Mouse (Mus musculus) heart, embryonic 15.5 days (tissue): Measurements from ENCODE around the gene Akr1b8. TPM values are rescaled to one million over a fixed set of nuclear protein-coding genes. Genes with fewer than 3 reads are reported as not detected.
"Not testable (repeated sequence)": the region's sequence is repeated elsewhere in the genome, so short reads cannot be mapped to it uniquely, and the experiment has no call there.

ENCODE experiments used
- ATAC-seq: fragments of 200-750 bp; cut with Nextera tagmentation; replicated peaks from 2 replicates; pipeline ENCODE4 v1.8.0; 2017; ENCODE audit warnings: low read depth, moderate TSS enrichment; ENCODE audit not compliant: insufficient number of reproducible peaks, insufficient read depth, low FRiP score
- H3K27ac ChIP-seq: fragments of 300-500 bp; sonication (generic); 2 replicates; pipeline ENCODE4 v1.5.1; 2015; ENCODE audit warnings: mild to moderate bottlenecking, inconsistent platforms
- H3K27me3 ChIP-seq: fragments of 300-500 bp; sonication (generic); 2 replicates; pipeline ENCODE4 v1.6.1; 2015; ENCODE audit warnings: inconsistent platforms
- H3K36me3 ChIP-seq: fragments of 300-500 bp; sonication (generic); 2 replicates; pipeline ENCODE4 v1.6.1; 2015; ENCODE audit warnings: mild to moderate bottlenecking, inconsistent platforms
- H3K4me1 ChIP-seq: fragments of 300-500 bp; sonication (generic); replicated peaks from 2 replicates; pipeline ENCODE4 v1.6.1; 2015; ENCODE audit warnings: inconsistent platforms
- H3K4me2 ChIP-seq: fragments of 300-500 bp; sonication (generic); 2 replicates; pipeline ENCODE4 v1.6.1; 2015; ENCODE audit warnings: inconsistent platforms, mild to moderate bottlenecking, moderate library complexity
- H3K4me3 ChIP-seq: fragments of 300-500 bp; sonication (generic); 2 replicates; pipeline ENCODE4 v1.5.1; 2015; ENCODE audit warnings: mild to moderate bottlenecking, inconsistent platforms
- H3K9ac ChIP-seq: fragments of 300-500 bp; sonication (generic); 2 replicates; pipeline ENCODE4 v1.6.1; 2015; ENCODE audit warnings: mild to moderate bottlenecking, inconsistent platforms
- H3K9me3 ChIP-seq: fragments of 300-500 bp; sonication (generic); replicated peaks from 2 replicates; pipeline ENCODE4 v1.6.1; 2016; ENCODE audit warnings: inconsistent platforms
- WGBS: fragments of 180-500 bp; shearing (Covaris S2); methylation state at CpG from one replicate; pipeline ENCODE4 v1.1.7; 2015; ENCODE audit warnings: mixed read lengths; 5-methylcytosine and 5-hydroxymethylcytosine counted together
- polyA plus RNA-seq: library from polyadenylated mRNA; unstranded; fragments of >200 nt; fragmentation: Nextera tagmentation; extraction: Ambion mirVana; gene quantifications from 2 replicates; pipeline ENCODE4 v1.2.1, GENCODE M21; 2015

Gene Akr1b8
- polyA plus RNA-seq, 1 experiment from 2014 or later: 9.3 TPM

- H3K9ac ChIP-seq: no peak overlapping the region
- no peaks in the 10 kb centered on the region for H3K27me3 ChIP-seq
- no peak overlapping the region for H3K27ac ChIP-seq
- H3K4me1 ChIP-seq: peaks cover 28% of the 10 kb centered on the region
- no peak overlapping the region for H3K4me2 ChIP-seq
- 71% methylated on average over 12 of the region's 12 CpGs for WGBS
- H3K36me3 ChIP-seq: no peaks in the 10 kb centered on the region
- no peak overlapping the region for H3K4me3 ChIP-seq
- no peak for ATAC-seq
- H3K9me3 ChIP-seq: no peaks in the 10 kb centered on the region
Observed at GRCm38 (mm10) chr6:34350037-34350699, 3.8 kb upstream of the Akr1b8 start.

GRCm38 (mm10) chr6:34351481-34351880 is 2.4 kb upstream of the Akr1b8 start:
- ATAC-seq, H3K9ac ChIP-seq, H3K4me3 ChIP-seq, H3K27me3 ChIP-seq, H3K27ac ChIP-seq, H3K4me2 ChIP-seq, H3K9me3 ChIP-seq, H3K36me3 ChIP-seq: not testable (repeated sequence)
- 35% methylated on average over 10 of the region's 10 CpGs for WGBS
- peaks cover 19% of the 10 kb centered on the region for H3K4me1 ChIP-seq

- peaks cover 19% of the 10 kb centered on the region for H3K4me1 ChIP-seq
- no peaks in the 10 kb centered on the region for H3K27me3 ChIP-seq
- no peak overlapping the region for H3K4me3 ChIP-seq
- H3K9ac ChIP-seq: no peak overlapping the region
- H3K4me2 ChIP-seq: no peak overlapping the region
- no peaks in the 10 kb centered on the region for H3K36me3 ChIP-seq
- no peak overlapping the region for H3K27ac ChIP-seq
- no peak for ATAC-seq
- 84% methylated on average over 3 of the region's 3 CpGs for WGBS
- H3K9me3 ChIP-seq: no peaks in the 10 kb centered on the region
Observed at GRCm38 (mm10) chr6:34352401-34352800, 1.5 kb upstream of the Akr1b8 start.

- Histone ChIP-seq H3K9ac (no peak overlapping the region), H3K4me1 (peaks cover 19% of the 10 kb centered on the region), H3K9me3 (no peaks in the 10 kb centered on the region), H3K4me2 (peak overlapping the region; percentile 61), H3K36me3 (no peaks in the 10 kb centered on the region), H3K27ac (peak overlapping the region; percentile 56), H3K4me3 (peak overlapping the region; percentile 40), H3K27me3 (no peaks in the 10 kb centered on the region)
- ATAC-seq: no peak; the same call in 1 of the 2 replicates
- WGBS: 50% methylated on average over 8 of the region's 8 CpGs
Observed at GRCm38 (mm10) chr6:34354354-34355348, 732 bp downstream of the Akr1b8 start.

- Histone ChIP-seq H3K4me2 (no peak overlapping the region), H3K27me3 (no peaks in the 10 kb centered on the region), H3K9ac (no peak overlapping the region), H3K27ac (no peak overlapping the region), H3K4me1 (peaks cover 19% of the 10 kb centered on the region), H3K36me3 (no peaks in the 10 kb centered on the region), H3K9me3 (no peaks in the 10 kb centered on the region), H3K4me3 (no peak overlapping the region)
- no peak for ATAC-seq
- WGBS: 35% methylated on average over 6 of the region's 6 CpGs
Observed at GRCm38 (mm10) chr6:34355349-34355747, 1.4 kb downstream of the Akr1b8 start.

GRCm38 (mm10) chr6:34355841-34356240 is 1.9 kb downstream of the Akr1b8 start:
- Histone ChIP-seq H3K4me1 (peaks cover 19% of the 10 kb centered on the region), H3K9ac (no peak overlapping the region), H3K9me3 (no peaks in the 10 kb centered on the region), H3K4me2 (no peak overlapping the region), H3K27me3 (no peaks in the 10 kb centered on the region), H3K36me3 (no peaks in the 10 kb centered on the region), H3K4me3 (no peak overlapping the region), H3K27ac (no peak overlapping the region)
- no peak for ATAC-seq
- 53% methylated on average over 9 of the region's 9 CpGs for WGBS

GRCm38 (mm10) chr6:34364217-34365136 is 10.6 kb downstream of the Akr1b8 start:
- 78% methylated on average over 12 of the region's 12 CpGs for WGBS
- Histone ChIP-seq H3K4me1 (no peaks in the 10 kb centered on the region), H3K4me2 (no peak overlapping the region), H3K27ac (no peak overlapping the region), H3K4me3 (no peak overlapping the region), H3K36me3 (no peaks in the 10 kb centered on the region), H3K27me3 (no peaks in the 10 kb centered on the region), H3K9ac (no peak overlapping the region), H3K9me3 (no peaks in the 10 kb centered on the region)
- ATAC-seq: no peak

- Histone ChIP-seq H3K4me3 (no peak overlapping the region), H3K36me3 (no peaks in the 10 kb centered on the region), H3K27me3 (no peaks in the 10 kb centered on the region), H3K9me3 (no peaks in the 10 kb centered on the region), H3K27ac (no peak overlapping the region), H3K4me1 (no peaks in the 10 kb centered on the region; the same call in 1 of the 2 replicates), H3K4me2 (no peak overlapping the region), H3K9ac (no peak overlapping the region)
- WGBS: 71% methylated on average over 9 of the region's 9 CpGs
- ATAC-seq: no peak
Observed at GRCm38 (mm10) chr6:34367998-34368397, 14.1 kb downstream of the Akr1b8 start.

GRCm38 (mm10) chr6:34370081-34370480 is 16.2 kb downstream of the Akr1b8 start:
- WGBS: 77% methylated on average over 8 of the region's 8 CpGs
- H3K4me3 ChIP-seq: no peak overlapping the region
- H3K9ac ChIP-seq: no peak overlapping the region
- H3K27me3 ChIP-seq: no peaks in the 10 kb centered on the region
- H3K9me3 ChIP-seq: no peaks in the 10 kb centered on the region
- H3K4me1 ChIP-seq: no peaks in the 10 kb centered on the region; the same call in 1 of the 2 replicates
- H3K4me2 ChIP-seq: no peak overlapping the region
- no peaks in the 10 kb centered on the region for H3K36me3 ChIP-seq
- no peak for ATAC-seq
- no peak overlapping the region for H3K27ac ChIP-seq

GRCm38 (mm10) chr6:34371700-34372351 is 17.9 kb downstream of the Akr1b8 start:
- no peaks in the 10 kb centered on the region; the same call in 1 of the 2 replicates for H3K4me1 ChIP-seq
- 19% methylated on average over 18 of the region's 18 CpGs for WGBS
- ATAC-seq: no peak
- peak overlapping the region; percentile 63 for H3K4me2 ChIP-seq
- peak overlapping the region; percentile 30 for H3K4me3 ChIP-seq
- H3K36me3 ChIP-seq: no peaks in the 10 kb centered on the region
- peak overlapping the region; percentile 38; the same call in 1 of the 2 replicates for H3K9ac ChIP-seq
- H3K27me3 ChIP-seq: no peaks in the 10 kb centered on the region
- no peak overlapping the region for H3K27ac ChIP-seq
- H3K9me3 ChIP-seq: no peaks in the 10 kb centered on the region
